Mouse (Mus musculus) liver, embryonic 14.5 days (tissue): ENCODE data around the gene Fmnl3. TPM values are rescaled to one million over a fixed set of nuclear protein-coding genes. Genes with fewer than 3 reads are reported as not detected.

Source experiments
- ATAC-seq: fragments of 200-750 bp; cut with Nextera tagmentation; 2 replicates; pipeline ENCODE4 v1.8.0; 2017; ENCODE audit warnings: moderate number of reproducible peaks, mild to moderate bottlenecking, moderate library complexity; ENCODE audit not compliant: insufficient read depth
- DNase-seq, 3 experiments: peaks; one replicate each; pipeline ENCODE4 v3.0.0-alpha.2; 2012 to 2013; ENCODE audit warnings: low read depth in 3 of 3, low spot score in 3 of 3
- H3K27ac ChIP-seq: fragments of 300-500 bp; sonication (generic); 2 replicates; pipeline ENCODE4 v1.5.1; 2014; ENCODE audit warnings: moderate library complexity, mild to moderate bottlenecking, control low read depth, inconsistent platforms
- H3K27me3 ChIP-seq: fragments of 300-500 bp; sonication (generic); 2 replicates; pipeline ENCODE4 v1.6.1; 2014; ENCODE audit warnings: mild to moderate bottlenecking, low read length, moderate library complexity; ENCODE audit not compliant: control insufficient read depth, insufficient read depth
- H3K36me3 ChIP-seq: fragments of 300-500 bp; sonication (generic); replicated peaks from 2 replicates; pipeline ENCODE4 v1.6.1; 2014; ENCODE audit warnings: low read depth; ENCODE audit not compliant: control insufficient read depth, insufficient read depth
- H3K4me1 ChIP-seq, 2 experiments: fragments of 200-500 bp in 1 of 2; fragments of 300-500 bp in 1 of 2; sonication (generic) in 1 of 2; replicated peaks; 2 replicates each; pipeline ENCODE4 v1.6.1; 2012 to 2014; ENCODE audit warnings: antibody characterized with exemption in 1 of 2, inconsistent platforms in 1 of 2, low read length in 1 of 2; ENCODE audit not compliant: control insufficient read depth in 2 of 2, insufficient read depth in 2 of 2
- H3K4me2 ChIP-seq: fragments of 300-500 bp; sonication (generic); 2 replicates; pipeline ENCODE4 v1.6.1; 2014; ENCODE audit warnings: low read depth, mild to moderate bottlenecking, control low read depth, moderate library complexity
- H3K4me3 ChIP-seq, 2 experiments: fragments of 200-500 bp in 1 of 2; fragments of 300-500 bp in 1 of 2; sonication (generic) in 1 of 2; 2 replicates each; pipeline ENCODE4 v1.5.1; 2012 to 2014; ENCODE audit warnings: low read depth in 2 of 2, low read length in 2 of 2, mild to moderate bottlenecking in 2 of 2, control low read depth in 1 of 2, inconsistent platforms in 1 of 2, moderate library complexity in 1 of 2; ENCODE audit not compliant: insufficient read depth in 1 of 2
- H3K9ac ChIP-seq: fragments of 300-500 bp; sonication (generic); replicated peaks from 2 replicates; pipeline ENCODE4 v1.6.1; 2014; ENCODE audit warnings: mild to moderate bottlenecking, control low read depth, moderate library complexity
- H3K9me3 ChIP-seq: fragments of 300-500 bp; sonication (generic); 2 replicates; pipeline ENCODE4 v1.6.1; 2016; ENCODE audit warnings: low read length, mixed read lengths; ENCODE audit not compliant: control insufficient read depth
- CTCF ChIP-seq: IDR thresholded peaks from 2 replicates; pipeline ENCODE4 v1.5.1; 2016; ENCODE audit warnings: antibody characterized with exemption, low read depth, control low read depth
- EP300 ChIP-seq: IDR thresholded peaks from 2 replicates; pipeline ENCODE4 v1.6.1; 2016; ENCODE audit warnings: antibody characterized with exemption, low read depth
- WGBS: fragments of 180-500 bp; shearing (Covaris S2); extraction: QIAGEN DNeasy Blood & Tissue Kit; methylation state at CpG from one replicate; pipeline ENCODE4 v1.1.7; 2014; ENCODE audit not compliant: insufficient replicate concordance; 5-methylcytosine and 5-hydroxymethylcytosine counted together
- polyA plus RNA-seq, 2 experiments: library from polyadenylated mRNA; depleted of rRNA in 1 of 2; stranded (reverse) in 1 of 2; unstranded in 1 of 2; fragments of >200 nt; fragmentation: Nextera tagmentation in 1 of 2; extraction: Ambion mirVana in 1 of 2; gene quantifications; 2 replicates each; pipeline versions ENCODE4 v1.2.1 to v1.2.3; 2012 to 2014

Gene Fmnl3
- polyA plus RNA-seq, 2 experiments: 1.4 to 3.7 TPM

GRCm38 (mm10) chr15:99393386-99394252 is 23.3 kb upstream of the Fmnl3 start:
- Histone ChIP-seq H3K27me3 (no peaks in the 10 kb centered on the region), H3K4me1 (peaks cover 20 to 39% of the 10 kb centered on the region in 2 experiments), H3K9ac (peak overlapping the region; percentile 91), H3K27ac (peak overlapping the region; percentile 90), H3K36me3 (no peaks in the 10 kb centered on the region), H3K4me2 (peak overlapping the region; percentile 70), H3K9me3 (no peaks in the 10 kb centered on the region), H3K4me3 (peak overlapping the region; percentile 91 to 97)
- WGBS: 2% methylated on average over 24 of the region's 24 CpGs
- ATAC-seq (peak; percentile 61), DNase-seq (peak; percentile 52 to 68 (median 60))
- no peak for TF ChIP-seq EP300
- TF ChIP-seq CTCF: peak; percentile 34; the same call in 1 of the 2 replicates

- WGBS: under 1% methylated on average over 51 of the region's 51 CpGs
- Histone ChIP-seq H3K27me3 (no peaks in the 10 kb centered on the region), H3K36me3 (no peaks in the 10 kb centered on the region), H3K9ac (peak within 1 kb of the TSS; percentile 91), H3K4me1 (peaks cover 20 to 40% of the 10 kb centered on the region in 2 experiments), H3K27ac (peak within 1 kb of the TSS; percentile 90), H3K4me2 (peak within 1 kb of the TSS; percentile 85), H3K4me3 (peak within 1 kb of the TSS; percentile 91 to 97), H3K9me3 (no peaks in the 10 kb centered on the region)
- peak; percentile 95 for ATAC-seq
- 0 out of 2 replicates have a peak, but pooled peaks have one; percentile 13 for TF ChIP-seq CTCF
- TF ChIP-seq EP300: 0 out of 2 replicates have a peak, but pooled peaks have one; percentile 5
- peak; percentile 100 for DNase-seq
Observed at GRCm38 (mm10) chr15:99392486-99393385, 22.5 kb upstream of the Fmnl3 start, which contains the start of gene Tmbim6. Gene Tmbim6, plus strand, starts transcription at chr15:99392882.

GRCm38 (mm10) chr15:99391975-99392374 is 21.7 kb upstream of the Fmnl3 start:
- ATAC-seq (no peak), DNase-seq (no peak)
- H3K9me3 ChIP-seq: no peaks in the 10 kb centered on the region
- peaks cover 19 to 40% of the 10 kb centered on the region in 2 experiments for H3K4me1 ChIP-seq
- WGBS: 66% methylated on average over 6 of the region's 6 CpGs
- H3K4me2 ChIP-seq: peak overlapping the region; percentile 85
- peak overlapping the region; percentile 58 for H3K9ac ChIP-seq
- no peaks in the 10 kb centered on the region for H3K27me3 ChIP-seq
- TF ChIP-seq CTCF (no peak), EP300 (no peak)
- no peak overlapping the region for H3K27ac ChIP-seq
- H3K4me3 ChIP-seq: peak overlapping the region; percentile 72 to 91; a peak in 2 of 4 replicates
- H3K36me3 ChIP-seq: no peaks in the 10 kb centered on the region

GRCm38 (mm10) chr15:99390472-99391401 is 20.5 kb upstream of the Fmnl3 start:
- Histone ChIP-seq H3K36me3 (no peaks in the 10 kb centered on the region), H3K4me1 (peaks cover 8 to 33% of the 10 kb centered on the region in 2 experiments), H3K9me3 (no peaks in the 10 kb centered on the region), H3K4me3 (no peak overlapping the region), H3K9ac (no peak overlapping the region), H3K27ac (no peak overlapping the region), H3K4me2 (no peak overlapping the region), H3K27me3 (no peaks in the 10 kb centered on the region)
- 18% methylated on average over 7 of the region's 7 CpGs for WGBS
- ATAC-seq (no peak), DNase-seq (no peak)
- TF ChIP-seq EP300 (no peak), CTCF (no peak)
